Mouse (Mus musculus) kidney, postnatal 0 days (tissue): ENCODE results near the gene Col7a1. TPM values are rescaled to one million over a fixed set of nuclear protein-coding genes. Genes with fewer than 3 reads are reported as not detected.

Source experiments
- ATAC-seq: fragments of 200-750 bp; cut with Nextera tagmentation; replicated peaks from 2 replicates; pipeline ENCODE4 v1.8.0; 2017; ENCODE audit warnings: low read depth, moderate number of reproducible peaks, moderate TSS enrichment, moderate library complexity; ENCODE audit not compliant: low FRiP score
- DNase-seq: peaks from one replicate; pipeline ENCODE4 v3.0.0-alpha.2; 2016; ENCODE audit warnings: low spot score
- H3K27ac ChIP-seq: fragments of 300-500 bp; sonication (generic); 2 replicates; pipeline ENCODE4 v1.5.1; 2014; ENCODE audit warnings: mild to moderate bottlenecking
- H3K27me3 ChIP-seq: fragments of 300-500 bp; sonication (generic); 2 replicates; pipeline ENCODE4 v1.6.1; 2014; ENCODE audit warnings: low read length, mixed read lengths; ENCODE audit not compliant: insufficient read depth
- H3K36me3 ChIP-seq: fragments of 300-500 bp; sonication (generic); 2 replicates; pipeline ENCODE4 v1.6.1; 2014; ENCODE audit warnings: low read length, mixed read lengths; ENCODE audit not compliant: insufficient read depth
- H3K4me1 ChIP-seq: fragments of 300-500 bp; sonication (generic); replicated peaks from 2 replicates; pipeline ENCODE4 v1.6.1; 2014; ENCODE audit warnings: antibody characterized with exemption, low read length, mixed read lengths; ENCODE audit not compliant: insufficient read depth
- H3K4me2 ChIP-seq: fragments of 300-500 bp; sonication (generic); 2 replicates; pipeline ENCODE4 v1.6.1; 2014; ENCODE audit warnings: mild to moderate bottlenecking, low read length, moderate library complexity, mixed read lengths
- H3K4me3 ChIP-seq: fragments of 300-500 bp; sonication (generic); replicated peaks from 2 replicates; pipeline ENCODE4 v1.5.1; 2014; ENCODE audit warnings: low read depth, low read length
- H3K9ac ChIP-seq: fragments of 300-500 bp; sonication (generic); 2 replicates; pipeline ENCODE4 v1.6.1; 2014; ENCODE audit warnings: low read depth, low read length
- H3K9me3 ChIP-seq: fragments of 300-500 bp; sonication (generic); replicated peaks from 2 replicates; pipeline ENCODE4 v1.6.1; 2016; ENCODE audit warnings: low read length, inconsistent platforms, mixed read lengths
- CTCF ChIP-seq: IDR thresholded peaks from 2 replicates; pipeline ENCODE4 v1.5.1; 2016; ENCODE audit warnings: antibody characterized with exemption, low read depth, mild to moderate bottlenecking, moderate library complexity
- WGBS: fragments of 180-500 bp; shearing (Covaris S2); extraction: QIAGEN DNeasy Blood & Tissue Kit; methylation state at CpG from one replicate; pipeline ENCODE4 v1.1.7; 2014; 5-methylcytosine and 5-hydroxymethylcytosine counted together
- polyA plus RNA-seq: library from polyadenylated mRNA; unstranded; fragments of >200 nt; fragmentation: Nextera tagmentation; extraction: Ambion mirVana; gene quantifications from 2 replicates; pipeline ENCODE4 v1.2.1, GENCODE M21; 2015

The Col7a1 gene
- polyA plus RNA-seq, 1 experiment from 2014 or later, result 3.1 TPM

DNA sequence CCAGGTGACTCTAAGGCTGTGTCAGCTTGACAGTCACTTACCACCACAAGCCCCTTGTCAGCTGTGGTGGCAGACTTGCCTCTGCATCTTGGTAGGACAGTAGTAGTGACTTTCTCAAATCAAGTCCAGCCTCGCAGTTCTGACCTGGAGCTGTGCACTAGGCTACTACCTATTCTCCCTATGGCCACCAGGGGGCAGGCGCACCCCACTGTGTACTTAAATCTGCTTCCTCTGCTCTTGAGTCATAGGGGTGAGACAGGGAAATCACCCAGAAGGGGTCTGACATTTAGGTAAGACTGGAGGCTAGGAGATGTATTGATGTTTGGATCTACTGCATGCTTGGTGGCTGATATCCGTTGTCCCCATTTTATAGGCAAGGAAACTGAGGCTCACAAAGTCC lies 47.3 kb downstream of the Col7a1 start:
- Histone ChIP-seq H3K4me2 (no peak overlapping the region), H3K4me3 (no peak overlapping the region), H3K4me1 (no peaks in the 10 kb centered on the region), H3K9ac (no peak overlapping the region), H3K27ac (no peak overlapping the region), H3K9me3 (no peaks in the 10 kb centered on the region), H3K36me3 (no peaks in the 10 kb centered on the region), H3K27me3 (no peaks in the 10 kb centered on the region)
- DNase-seq, result peak; percentile 90
- peak; percentile 60 for ATAC-seq
- peak; percentile 99 for TF ChIP-seq CTCF
- WGBS, result 12% methylated on average over 3 of the region's 3 CpGs

DNA sequence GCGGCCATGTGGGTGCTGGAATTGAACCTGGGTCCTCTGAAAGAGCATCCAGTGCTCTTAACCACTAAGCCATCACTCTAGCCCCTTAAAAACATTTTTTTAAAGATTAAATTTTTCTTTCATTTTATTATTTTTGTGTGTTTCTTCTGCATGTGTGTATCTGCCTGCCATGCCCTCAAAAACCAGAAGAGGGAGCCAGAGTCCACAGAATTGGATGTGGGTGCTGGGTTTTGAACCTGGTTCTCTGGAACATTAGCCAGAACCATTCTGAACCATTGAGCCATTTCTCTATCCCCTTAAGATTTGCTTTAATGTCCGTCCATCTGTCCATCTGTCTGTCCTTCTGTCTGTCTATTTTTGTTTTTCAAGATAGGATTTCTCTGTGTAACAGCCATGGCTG lies 49.8 kb downstream of the Col7a1 start:
- DNase-seq, result peak; percentile 52
- H3K4me1 ChIP-seq, result no peaks in the 10 kb centered on the region
- H3K27ac ChIP-seq, result no peak overlapping the region
- no peak overlapping the region for H3K9ac ChIP-seq
- H3K9me3 ChIP-seq, result no peaks in the 10 kb centered on the region
- 55% methylated on average over 2 of the region's 2 CpGs for WGBS
- no peak overlapping the region for H3K4me2 ChIP-seq
- no peak overlapping the region for H3K4me3 ChIP-seq
- no peak for ATAC-seq
- H3K36me3 ChIP-seq, result no peaks in the 10 kb centered on the region
- TF ChIP-seq CTCF, result peak; percentile 86
- no peaks in the 10 kb centered on the region for H3K27me3 ChIP-seq

DNA sequence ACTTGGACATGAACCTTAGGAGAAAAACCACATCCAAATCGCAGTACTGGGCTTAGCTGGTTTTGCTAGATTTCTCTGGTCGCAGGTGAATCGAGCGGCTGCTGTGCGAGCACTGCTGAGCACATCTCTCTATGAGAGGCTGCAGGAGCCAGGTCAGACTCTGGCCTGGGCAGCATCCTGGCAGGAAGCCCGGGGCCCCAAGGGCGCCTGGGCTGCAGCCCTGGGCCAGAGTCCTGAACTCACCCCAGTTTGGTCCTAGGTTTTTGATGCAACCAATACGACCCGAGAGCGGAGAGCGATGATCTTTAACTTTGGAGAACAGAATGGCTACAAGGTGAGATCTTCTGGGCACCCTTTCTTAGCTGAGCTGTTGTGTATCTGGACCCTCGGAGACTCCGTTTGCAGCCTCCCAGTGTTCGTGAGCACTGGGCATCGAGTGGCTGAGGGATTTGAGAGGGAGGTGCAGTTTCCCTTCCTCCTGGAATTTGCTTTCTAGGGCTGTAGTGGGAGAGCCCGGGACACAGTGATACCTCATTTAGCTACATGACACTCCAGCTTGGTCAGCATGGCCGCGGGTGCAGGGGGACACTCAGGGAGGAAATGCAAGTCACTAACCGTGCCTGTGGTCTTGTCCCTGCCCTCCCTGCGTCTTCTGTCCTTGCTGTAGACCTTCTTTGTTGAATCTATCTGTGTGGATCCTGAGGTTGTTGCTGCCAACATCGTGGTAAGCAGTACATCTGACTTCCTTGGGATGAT lies 53.8 kb downstream of the Col7a1 start:
- H3K27me3 ChIP-seq, result no peaks in the 10 kb centered on the region
- H3K4me2 ChIP-seq, result no peak overlapping the region
- no peak overlapping the region for H3K4me3 ChIP-seq
- no peak for TF ChIP-seq CTCF
- H3K27ac ChIP-seq, result no peak overlapping the region
- H3K36me3 ChIP-seq, result no peaks in the 10 kb centered on the region
- H3K9me3 ChIP-seq, result no peaks in the 10 kb centered on the region
- no peak overlapping the region for H3K9ac ChIP-seq
- ATAC-seq (no peak), DNase-seq (no peak)
- 70% methylated on average over 21 of the region's 21 CpGs for WGBS
- 0 out of 2 replicates have a peak, but pooled peaks cover 6% of the 10 kb centered on the region for H3K4me1 ChIP-seq

DNA sequence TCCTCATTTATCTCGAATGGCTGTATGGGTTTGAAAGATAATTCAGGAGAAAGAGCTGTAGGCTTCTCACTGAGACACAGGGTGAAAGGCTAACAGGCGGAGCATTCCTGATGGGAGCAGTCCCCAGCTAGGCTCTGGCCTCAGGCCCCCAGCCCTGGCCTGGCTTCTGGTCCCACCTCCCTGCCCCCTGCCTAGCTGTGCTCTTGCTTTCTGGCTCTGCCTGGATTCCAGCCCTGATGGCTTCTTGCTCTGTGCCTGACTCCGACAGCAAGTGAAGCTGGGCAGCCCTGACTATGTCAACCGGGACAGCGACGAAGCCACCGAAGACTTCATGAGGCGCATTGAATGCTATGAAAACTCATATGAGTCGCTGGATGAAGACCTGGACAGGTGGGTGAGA lies 54.7 kb downstream of the Col7a1 start:
- Histone ChIP-seq H3K4me2 (no peak overlapping the region), H3K9me3 (no peaks in the 10 kb centered on the region), H3K4me1 (0 out of 2 replicates have a peak, but pooled peaks cover 6% of the 10 kb centered on the region), H3K27me3 (no peaks in the 10 kb centered on the region), H3K9ac (no peak overlapping the region), H3K36me3 (no peaks in the 10 kb centered on the region), H3K4me3 (no peak overlapping the region), H3K27ac (no peak overlapping the region)
- 89% methylated on average over 9 of the region's 9 CpGs for WGBS
- TF ChIP-seq CTCF, result no peak
- ATAC-seq (no peak), DNase-seq (no peak)

DNA sequence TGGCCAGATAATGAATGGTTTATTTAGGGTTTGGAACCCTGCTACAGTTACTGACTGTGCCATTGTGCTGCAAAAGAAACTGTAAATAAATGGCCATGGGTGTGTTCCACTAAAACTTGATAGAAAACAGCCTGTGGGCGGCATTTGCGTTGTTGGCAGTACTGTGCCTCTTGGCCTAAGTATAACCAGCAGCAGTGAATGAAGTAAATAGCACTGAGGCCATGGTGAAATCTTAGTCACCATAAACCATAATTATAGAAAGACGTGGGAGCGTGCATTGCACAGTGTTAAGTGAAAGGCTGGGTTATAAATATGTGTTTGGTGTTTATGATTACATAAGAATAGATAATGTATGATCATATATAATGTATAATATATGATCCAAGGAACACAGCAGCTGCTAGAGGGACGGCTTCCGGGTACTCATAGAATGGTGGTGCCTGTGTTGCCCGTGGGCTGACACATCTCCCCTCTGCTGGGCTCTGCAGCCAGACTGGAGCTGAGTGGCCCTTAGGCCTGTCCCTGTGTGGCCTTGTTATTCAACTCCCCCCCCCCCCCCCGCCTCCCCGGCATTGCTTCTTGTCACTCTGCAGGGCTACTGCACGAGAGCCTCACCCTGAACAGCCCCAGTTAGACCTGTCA lies 55.7 kb downstream of the Col7a1 start:
- 66% methylated on average over 10 of the region's 10 CpGs for WGBS
- no peak overlapping the region for H3K27ac ChIP-seq
- H3K27me3 ChIP-seq, result no peaks in the 10 kb centered on the region
- H3K36me3 ChIP-seq, result no peaks in the 10 kb centered on the region
- 0 out of 2 replicates have a peak, but pooled peaks cover 6% of the 10 kb centered on the region for H3K4me1 ChIP-seq
- no peak overlapping the region for H3K9ac ChIP-seq
- no peak overlapping the region for H3K4me3 ChIP-seq
- DNase-seq, result no peak
- TF ChIP-seq CTCF, result no peak
- no peak overlapping the region for H3K4me2 ChIP-seq
- H3K9me3 ChIP-seq, result no peaks in the 10 kb centered on the region
- no peak for ATAC-seq

DNA sequence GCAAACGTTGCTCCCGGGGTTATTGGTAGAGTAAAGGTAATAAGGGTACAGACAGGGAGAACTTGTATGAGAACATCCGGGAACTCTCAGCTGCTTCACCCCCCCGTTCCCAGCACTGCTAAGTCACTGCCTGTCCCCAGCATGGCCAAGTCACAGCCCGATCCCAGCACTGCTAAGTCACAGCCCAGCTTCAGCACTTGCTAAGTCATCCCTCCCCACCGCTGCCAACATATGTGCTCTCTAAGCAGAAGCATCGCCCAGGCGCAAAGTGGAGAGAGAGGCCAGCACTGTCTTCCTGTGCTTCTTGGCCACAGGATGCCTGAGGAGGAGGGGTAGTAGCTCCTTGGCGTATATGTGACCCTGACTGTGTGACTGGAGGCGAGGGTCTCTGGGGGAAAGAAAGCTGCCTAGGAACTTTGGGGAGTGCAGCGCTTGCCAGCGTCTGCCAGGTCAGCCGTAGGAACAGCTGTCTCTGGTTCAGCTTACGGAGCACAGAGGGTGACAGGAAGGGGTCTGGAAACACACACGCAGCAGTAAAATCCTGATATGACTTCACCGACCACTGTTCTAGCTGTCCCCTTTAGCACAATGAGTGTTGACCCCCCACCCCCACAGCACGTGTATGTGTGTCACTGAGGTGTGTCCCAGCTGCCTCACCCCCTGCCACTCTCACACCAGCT lies 56.4 kb downstream of the Col7a1 start:
- H3K4me2 ChIP-seq, result no peak overlapping the region
- 0 out of 2 replicates have a peak, but pooled peaks cover 6% of the 10 kb centered on the region for H3K4me1 ChIP-seq
- no peaks in the 10 kb centered on the region for H3K27me3 ChIP-seq
- no peak overlapping the region for H3K9ac ChIP-seq
- H3K27ac ChIP-seq, result no peak overlapping the region
- no peak overlapping the region for H3K4me3 ChIP-seq
- ATAC-seq (peak; percentile 35), DNase-seq (peak; percentile 52)
- WGBS, result 28% methylated on average over 17 of the region's 17 CpGs
- no peak for TF ChIP-seq CTCF
- H3K36me3 ChIP-seq, result no peaks in the 10 kb centered on the region
- no peaks in the 10 kb centered on the region for H3K9me3 ChIP-seq
